Mouse (Mus musculus) forebrain, postnatal 0 days (tissue): ENCODE results near the gene Prdx2. TPM values are rescaled to one million over a fixed set of nuclear protein-coding genes. Genes with fewer than 3 reads are reported as not detected.

ENCODE experiments used
- ATAC-seq: fragments of 200-750 bp; cut with Nextera tagmentation; 2 replicates; pipeline ENCODE4 v1.8.0; 2017; ENCODE audit warnings: mild to moderate bottlenecking, moderate library complexity
- DNase-seq: peaks from one replicate; pipeline ENCODE4 v3.0.0-alpha.2; 2015
- H3K27ac ChIP-seq: fragments of 300-500 bp; sonication (generic); 2 replicates; pipeline ENCODE4 v1.5.1; 2014; ENCODE audit warnings: low read depth, mild to moderate bottlenecking, antibody characterized with exemption, low read length, moderate library complexity, mixed read lengths
- H3K27me3 ChIP-seq: fragments of 300-500 bp; sonication (generic); 2 replicates; pipeline ENCODE4 v1.6.1; 2014; ENCODE audit warnings: mild to moderate bottlenecking, low read length, mixed read lengths; ENCODE audit not compliant: insufficient read depth
- H3K36me3 ChIP-seq: fragments of 300-500 bp; sonication (generic); 2 replicates; pipeline ENCODE4 v1.6.1; 2014; ENCODE audit warnings: mild to moderate bottlenecking, moderate library complexity; ENCODE audit not compliant: insufficient read depth
- H3K4me1 ChIP-seq: fragments of 300-500 bp; sonication (generic); 2 replicates; pipeline ENCODE4 v1.6.1; 2014; ENCODE audit warnings: antibody characterized with exemption; ENCODE audit not compliant: insufficient read depth
- H3K4me2 ChIP-seq: fragments of 300-500 bp; sonication (generic); 2 replicates; pipeline ENCODE4 v1.6.1; 2014; ENCODE audit warnings: low read depth, mild to moderate bottlenecking, moderate library complexity
- H3K4me3 ChIP-seq: fragments of 300-500 bp; sonication (generic); 2 replicates; pipeline ENCODE4 v1.5.1; 2014; ENCODE audit warnings: low read depth, low read length, mixed read lengths
- H3K9ac ChIP-seq: fragments of 300-500 bp; sonication (generic); 2 replicates; pipeline ENCODE4 v1.6.1; 2014; ENCODE audit warnings: mild to moderate bottlenecking
- H3K9me3 ChIP-seq: fragments of 300-500 bp; sonication (generic); 2 replicates; pipeline ENCODE4 v1.6.1; 2016; ENCODE audit warnings: low read length
- CTCF ChIP-seq: sonication (generic); IDR thresholded peaks from 2 replicates; pipeline ENCODE4 v1.5.1; 2016; ENCODE audit warnings: antibody characterized with exemption, control low read depth, low read depth
- WGBS: fragments of 180-500 bp; shearing (Covaris S2); extraction: QIAGEN DNeasy Blood & Tissue Kit; methylation state at CpG from one replicate; pipeline ENCODE4 v1.1.7; 2014; 5-methylcytosine and 5-hydroxymethylcytosine counted together
- polyA plus RNA-seq: library from polyadenylated mRNA; unstranded; fragments of >200 nt; fragmentation: Nextera tagmentation; extraction: Ambion mirVana; gene quantifications from 2 replicates; pipeline ENCODE4 v1.2.1, GENCODE M21; 2015
- total RNA-seq: library from RNA; depleted of rRNA; stranded (reverse); fragments of >200 nt; gene quantifications from 2 replicates; pipeline ENCODE4 v1.2.3, GENCODE M21; 2014

Prdx2 gene
- total and polyA plus RNA-seq, 2 experiments from 2014 or later, result 814 to 974 TPM

- no peaks in the 10 kb centered on the region for H3K27me3 ChIP-seq
- peaks cover 23% of the 10 kb centered on the region; the same call in 1 of the 2 replicates for H3K4me1 ChIP-seq
- H3K4me3 ChIP-seq, result no peak overlapping the region
- TF ChIP-seq CTCF, result no peak
- no peak overlapping the region for H3K9ac ChIP-seq
- WGBS, result 83% methylated on average over 8 of the region's 8 CpGs
- no peaks in the 10 kb centered on the region for H3K9me3 ChIP-seq
- no peak overlapping the region for H3K27ac ChIP-seq
- no peak for ATAC-seq
- H3K36me3 ChIP-seq, result peaks cover 32% of the 10 kb centered on the region
- H3K4me2 ChIP-seq, result no peak overlapping the region
- no peak for DNase-seq
Observed at GRCm38 (mm10) chr8:84974543-84975142, 5.3 kb downstream of the Prdx2 start.

GRCm38 (mm10) chr8:84975434-84975833, 6.0 kb downstream of the Prdx2 start:
- TF ChIP-seq CTCF, result peak; percentile 89
- Histone ChIP-seq H3K9ac (no peak overlapping the region), H3K27ac (no peak overlapping the region), H3K4me1 (peaks cover 28% of the 10 kb centered on the region; the same call in 1 of the 2 replicates), H3K9me3 (no peaks in the 10 kb centered on the region), H3K4me3 (no peak overlapping the region), H3K27me3 (no peaks in the 10 kb centered on the region), H3K4me2 (peak overlapping the region; percentile 81; the same call in 1 of the 2 replicates), H3K36me3 (peaks cover 32% of the 10 kb centered on the region)
- peak; percentile 77 for DNase-seq
- 39% methylated on average over 7 of the region's 7 CpGs for WGBS
- no peak for ATAC-seq

- H3K9ac ChIP-seq, result peak overlapping the region; percentile 58
- peak; percentile 95 for DNase-seq
- H3K4me1 ChIP-seq, result peaks cover 21% of the 10 kb centered on the region; the same call in 1 of the 2 replicates
- H3K27ac ChIP-seq, result peak overlapping the region; percentile 55; the same call in 1 of the 2 replicates
- TF ChIP-seq CTCF, result peak; percentile 39; the same call in 1 of the 2 replicates
- 2% methylated on average over 60 of the region's 61 CpGs for WGBS
- no peaks in the 10 kb centered on the region for H3K9me3 ChIP-seq
- H3K27me3 ChIP-seq, result no peaks in the 10 kb centered on the region
- peak overlapping the region; percentile 49 for H3K4me3 ChIP-seq
- H3K36me3 ChIP-seq, result peaks cover 28% of the 10 kb centered on the region
- peak overlapping the region; percentile 81 for H3K4me2 ChIP-seq
- ATAC-seq, result peak; percentile 85
Observed at GRCm38 (mm10) chr8:84976031-84976762, 6.8 kb downstream of the Prdx2 start.

GRCm38 (mm10) chr8:84976763-84977434, 7.5 kb downstream of the Prdx2 start:
- no peak for TF ChIP-seq CTCF
- ATAC-seq (no peak), DNase-seq (no peak)
- Histone ChIP-seq H3K27me3 (no peaks in the 10 kb centered on the region), H3K36me3 (peaks cover 21% of the 10 kb centered on the region), H3K4me3 (peak overlapping the region; percentile 49), H3K4me2 (peak overlapping the region; percentile 81), H3K9me3 (no peaks in the 10 kb centered on the region), H3K4me1 (peaks cover 19% of the 10 kb centered on the region; the same call in 1 of the 2 replicates), H3K27ac (no peak overlapping the region), H3K9ac (peak overlapping the region; percentile 58)
- WGBS, result 3% methylated on average over 24 of the region's 25 CpGs

GRCm38 (mm10) chr8:84977435-84978247, 8.3 kb downstream of the Prdx2 start:
- peaks cover 19% of the 10 kb centered on the region; the same call in 1 of the 2 replicates for H3K4me1 ChIP-seq
- H3K4me2 ChIP-seq, result peak overlapping the region; percentile 81
- no peak for TF ChIP-seq CTCF
- peak overlapping the region; percentile 58 for H3K9ac ChIP-seq
- no peaks in the 10 kb centered on the region for H3K27me3 ChIP-seq
- H3K27ac ChIP-seq, result peak overlapping the region; percentile 71
- 1% methylated on average over 70 of the region's 70 CpGs for WGBS
- peak overlapping the region; percentile 49 for H3K4me3 ChIP-seq
- no peak for ATAC-seq
- peak; percentile 63 for DNase-seq
- H3K9me3 ChIP-seq, result no peaks in the 10 kb centered on the region
- peaks cover 17% of the 10 kb centered on the region for H3K36me3 ChIP-seq

GRCm38 (mm10) chr8:84978248-84978940, 9.0 kb downstream of the Prdx2 start, which contains the start of gene Junb:
Junb (minus strand) TSS chr8:84978718.
- ATAC-seq (peak; percentile 59), DNase-seq (peak; percentile 93)
- H3K9ac ChIP-seq, result peak within 1 kb of the TSS; percentile 58
- peak within 1 kb of the TSS; percentile 81 for H3K4me2 ChIP-seq
- H3K4me1 ChIP-seq, result peaks cover 19% of the 10 kb centered on the region; the same call in 1 of the 2 replicates
- H3K4me3 ChIP-seq, result peak within 1 kb of the TSS; percentile 49
- peak within 1 kb of the TSS; percentile 71 for H3K27ac ChIP-seq
- 3% methylated on average over 63 of the region's 63 CpGs for WGBS
- no peaks in the 10 kb centered on the region for H3K27me3 ChIP-seq
- no peaks in the 10 kb centered on the region for H3K9me3 ChIP-seq
- TF ChIP-seq CTCF, result no peak
- peaks cover 9% of the 10 kb centered on the region for H3K36me3 ChIP-seq
